Mouse (Mus musculus): Measurements from ENCODE around the gene Lcorl. TPM values are rescaled to one million over a fixed set of nuclear protein-coding genes. Genes with fewer than 3 reads are reported as not detected.

Gene Lcorl
- 14.3 and 19.4 TPM in 2 replicates for polyA plus RNA-seq (2021; fragmentation: Nextera tagmentation)
- long read RNA-seq, experiment 1, full-length matches to known transcripts, result 9 of 17 reads
- long read RNA-seq, experiment 1, partial matches to known transcripts, result 3 of 17 reads
- long read RNA-seq, experiment 1, other reads (novel, unspliced or antisense), result 5 of 17 reads
- long read RNA-seq, experiment 2, full-length matches to known transcripts, result 47 of 55 reads
- long read RNA-seq, experiment 2, partial matches to known transcripts, result 0 of 55 reads
- long read RNA-seq, experiment 2, other reads (novel, unspliced or antisense), result 8 of 55 reads

DNA sequence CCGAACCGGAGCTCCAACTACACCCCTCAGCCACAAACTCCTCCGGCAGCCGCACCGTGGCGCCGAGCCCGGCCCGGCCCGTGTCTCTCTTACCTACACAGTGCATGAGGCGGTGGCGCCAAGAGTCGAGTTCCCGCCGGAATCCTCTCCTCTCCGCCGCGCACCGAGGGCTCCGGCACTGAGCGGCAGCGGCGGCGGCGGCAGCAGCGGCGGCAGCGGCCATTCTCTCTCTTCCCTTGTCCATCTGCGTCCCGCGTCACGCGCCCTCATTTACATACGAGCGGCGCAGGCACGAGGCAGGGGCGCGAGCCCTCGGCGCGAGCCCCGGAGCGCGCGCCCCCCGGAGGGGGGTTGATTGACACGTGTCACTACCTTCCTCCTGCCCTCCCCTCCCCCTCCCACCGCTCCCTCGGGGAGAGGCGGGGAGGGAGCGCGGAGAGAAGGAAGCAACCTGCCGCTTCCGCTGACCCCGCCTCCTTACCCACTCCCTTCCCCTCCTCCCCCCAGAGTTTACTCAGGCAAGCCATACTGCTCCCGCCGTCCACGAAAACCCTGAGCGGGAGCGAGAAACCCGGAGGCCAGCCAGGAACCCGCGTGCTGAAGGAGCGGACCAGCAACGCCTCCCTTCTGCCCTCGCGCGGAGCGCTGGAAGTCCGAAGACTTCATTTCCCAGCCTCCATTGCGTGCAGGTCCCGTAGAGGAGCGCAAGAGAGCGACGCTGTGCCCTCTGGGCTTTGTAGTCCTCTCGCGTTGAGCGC, at the start of gene Lcorl:
TSS of gene Lcorl (minus strand) at position 362 of the 758 bp plus-strand sequence.

GRCm38 (mm10) chr5:45669598-45670279, 187.7 kb downstream of the Lcorl start, which contains the start of gene Ncapg:
TSS of gene Ncapg (plus strand) at chr5:45669919.

Other genes with a start within 250 kb of the Lcorl start
- 1.5 and 1.6 TPM in 2 replicates for gene Fam184b, start 218.0 kb downstream of the Lcorl start, polyA plus RNA-seq (2021; fragmentation: Nextera tagmentation)
- gene Ncapg, start 187.7 kb downstream of the Lcorl start, polyA plus RNA-seq (2021; fragmentation: Nextera tagmentation), result 0.10 and 0.14 TPM in 2 replicates